Mouse (Mus musculus) forebrain, embryonic 13.5 days (tissue): Measurements from ENCODE around the gene Ric8b. TPM values are rescaled to one million over a fixed set of nuclear protein-coding genes. Genes with fewer than 3 reads are reported as not detected.
A peak's percentile ranks its signal among the peaks of the same experiment; 100 is the strongest.

ENCODE experiments used
- ATAC-seq: fragments of 200-750 bp; cut with Nextera tagmentation; 2 replicates; pipeline ENCODE4 v1.8.0; 2017
- H3K27ac ChIP-seq: fragments of 300-500 bp; sonication (generic); 2 replicates; pipeline ENCODE4 v1.5.1; 2015; ENCODE audit warnings: inconsistent platforms, mild to moderate bottlenecking, moderate library complexity
- H3K27me3 ChIP-seq: fragments of 300-500 bp; sonication (generic); 2 replicates; pipeline ENCODE4 v1.6.1; 2015; ENCODE audit warnings: mild to moderate bottlenecking, inconsistent platforms
- H3K36me3 ChIP-seq: fragments of 300-500 bp; sonication (generic); 2 replicates; pipeline ENCODE4 v1.6.1; 2015; ENCODE audit warnings: mild to moderate bottlenecking, inconsistent platforms; ENCODE audit not compliant: poor library complexity, severe bottlenecking
- H3K4me1 ChIP-seq: fragments of 300-500 bp; sonication (generic); 2 replicates; pipeline ENCODE4 v1.6.1; 2015; ENCODE audit warnings: inconsistent platforms
- H3K4me2 ChIP-seq: fragments of 300-500 bp; sonication (generic); 2 replicates; pipeline ENCODE4 v1.6.1; 2015; ENCODE audit warnings: inconsistent platforms, mild to moderate bottlenecking, moderate library complexity
- H3K4me3 ChIP-seq: fragments of 300-500 bp; sonication (generic); 2 replicates; pipeline ENCODE4 v1.5.1; 2015; ENCODE audit warnings: mild to moderate bottlenecking, inconsistent platforms
- H3K9ac ChIP-seq: fragments of 300-500 bp; sonication (generic); 2 replicates; pipeline ENCODE4 v1.6.1; 2015; ENCODE audit warnings: mild to moderate bottlenecking, inconsistent platforms
- H3K9me3 ChIP-seq: fragments of 300-500 bp; sonication (generic); replicated peaks from 2 replicates; pipeline ENCODE4 v1.6.1; 2016; ENCODE audit warnings: inconsistent platforms
- WGBS: fragments of 180-500 bp; shearing (Covaris S2); methylation state at CpG from one replicate; pipeline ENCODE4 v1.1.7; 2015; 5-methylcytosine and 5-hydroxymethylcytosine counted together
- polyA plus RNA-seq: library from polyadenylated mRNA; unstranded; fragments of >200 nt; fragmentation: Nextera tagmentation; extraction: Ambion mirVana; gene quantifications from 2 replicates; pipeline ENCODE4 v1.2.1, GENCODE M21; 2015

Gene Ric8b
- polyA plus RNA-seq, 1 experiment from 2014 or later: 34.2 TPM

GRCm38 (mm10) chr10:84996366-84996765 is 79.0 kb downstream of the Ric8b start:
- Histone ChIP-seq H3K36me3 (peaks cover 15% of the 10 kb centered on the region), H3K4me1 (peaks cover 9% of the 10 kb centered on the region; the same call in 1 of the 2 replicates), H3K4me2 (no peak overlapping the region), H3K9me3 (no peaks in the 10 kb centered on the region), H3K27me3 (no peaks in the 10 kb centered on the region), H3K9ac (no peak overlapping the region), H3K27ac (no peak overlapping the region), H3K4me3 (no peak overlapping the region)
- 81% methylated on average over 6 of the region's 6 CpGs for WGBS
- no peak for ATAC-seq

GRCm38 (mm10) chr10:84997571-84998224 is 80.3 kb downstream of the Ric8b start:
- Histone ChIP-seq H3K4me2 (no peak overlapping the region), H3K9me3 (no peaks in the 10 kb centered on the region), H3K36me3 (peaks cover 8% of the 10 kb centered on the region), H3K4me1 (peaks cover 9% of the 10 kb centered on the region; the same call in 1 of the 2 replicates), H3K27ac (no peak overlapping the region), H3K9ac (no peak overlapping the region), H3K27me3 (0 out of 2 replicates have a peak, but pooled peaks cover 4% of the 10 kb centered on the region), H3K4me3 (no peak overlapping the region)
- WGBS: 56% methylated on average over 10 of the region's 10 CpGs
- ATAC-seq: no peak

GRCm38 (mm10) chr10:84998225-84998579 is 80.8 kb downstream of the Ric8b start:
- Histone ChIP-seq H3K4me2 (no peak overlapping the region), H3K36me3 (peaks cover 6% of the 10 kb centered on the region), H3K4me1 (peaks cover 9% of the 10 kb centered on the region; the same call in 1 of the 2 replicates), H3K27ac (no peak overlapping the region), H3K9me3 (no peaks in the 10 kb centered on the region), H3K4me3 (no peak overlapping the region), H3K27me3 (peaks cover 4% of the 10 kb centered on the region; the same call in 1 of the 2 replicates), H3K9ac (no peak overlapping the region)
- 87% methylated on average over 1 of the region's 1 CpGs for WGBS
- no peak for ATAC-seq

- no peak for ATAC-seq
These were observed 84.5 kb downstream of the Ric8b start for GRCm38 (mm10) chr10:85001920-85002319.

GRCm38 (mm10) chr10:85003190-85004026 is 86.0 kb downstream of the Ric8b start:
- no peak for ATAC-seq
- Histone ChIP-seq H3K9me3 (no peaks in the 10 kb centered on the region), H3K27me3 (peaks cover 43% of the 10 kb centered on the region), H3K36me3 (peaks cover 6% of the 10 kb centered on the region; the same call in 1 of the 2 replicates), H3K9ac (no peak overlapping the region), H3K4me1 (peaks cover 8% of the 10 kb centered on the region), H3K27ac (no peak overlapping the region), H3K4me3 (no peak overlapping the region), H3K4me2 (no peak overlapping the region)
- WGBS: 93% methylated on average over 7 of the region's 7 CpGs

More at GRCm38 (mm10) chr10:85001920-85002319, 84.5 kb downstream of the Ric8b start:
- Histone ChIP-seq H3K9ac (no peak overlapping the region), H3K4me3 (no peak overlapping the region), H3K9me3 (no peaks in the 10 kb centered on the region), H3K27ac (no peak overlapping the region), H3K36me3 (peaks cover 6% of the 10 kb centered on the region; the same call in 1 of the 2 replicates), H3K4me1 (peaks cover 9% of the 10 kb centered on the region; the same call in 1 of the 2 replicates), H3K27me3 (peaks cover 42% of the 10 kb centered on the region), H3K4me2 (no peak overlapping the region)
- WGBS: 85% methylated on average over 7 of the region's 7 CpGs

- Histone ChIP-seq H3K36me3 (peaks cover 15% of the 10 kb centered on the region), H3K4me3 (no peak overlapping the region), H3K4me1 (peaks cover 13% of the 10 kb centered on the region), H3K27me3 (peaks cover 69% of the 10 kb centered on the region), H3K4me2 (no peak overlapping the region), H3K27ac (no peak overlapping the region), H3K9ac (no peak overlapping the region), H3K9me3 (no peaks in the 10 kb centered on the region)
- 83% methylated on average over 7 of the region's 7 CpGs for WGBS
- no peak for ATAC-seq
These were observed 89.3 kb downstream of the Ric8b start for GRCm38 (mm10) chr10:85006573-85007310.

GRCm38 (mm10) chr10:85007861-85008840 is 90.7 kb downstream of the Ric8b start:
- peak; percentile 87 for ATAC-seq
- H3K27ac ChIP-seq: peak overlapping the region; percentile 42

GRCm38 (mm10) chr10:85011066-85011465 is 93.7 kb downstream of the Ric8b start:
- ATAC-seq: no peak
- Histone ChIP-seq H3K27ac (no peak overlapping the region), H3K36me3 (peaks cover 17% of the 10 kb centered on the region), H3K9me3 (no peaks in the 10 kb centered on the region), H3K9ac (no peak overlapping the region), H3K4me3 (no peak overlapping the region), H3K4me1 (peaks cover 41% of the 10 kb centered on the region), H3K27me3 (peaks cover 61% of the 10 kb centered on the region), H3K4me2 (no peak overlapping the region)
- WGBS: 67% methylated on average over 2 of the region's 2 CpGs

More at GRCm38 (mm10) chr10:85007861-85008840, 90.7 kb downstream of the Ric8b start:
- Histone ChIP-seq H3K27me3 (peaks cover 79% of the 10 kb centered on the region), H3K9me3 (no peaks in the 10 kb centered on the region), H3K4me3 (no peak overlapping the region), H3K36me3 (peaks cover 15% of the 10 kb centered on the region), H3K9ac (no peak overlapping the region), H3K4me2 (no peak overlapping the region; the same call in 1 of the 2 replicates), H3K4me1 (peaks cover 15% of the 10 kb centered on the region)
- WGBS: 17% methylated on average over 11 of the region's 11 CpGs

GRCm38 (mm10) chr10:85013464-85013863 is 96.0 kb downstream of the Ric8b start:
- 5% methylated on average over 1 of the region's 1 CpGs for WGBS
- ATAC-seq: peak; percentile 78
- Histone ChIP-seq H3K27ac (no peak overlapping the region), H3K4me3 (no peak overlapping the region), H3K27me3 (peaks cover 55% of the 10 kb centered on the region), H3K9me3 (no peaks in the 10 kb centered on the region), H3K4me2 (no peak overlapping the region), H3K36me3 (peaks cover 38% of the 10 kb centered on the region), H3K4me1 (peaks cover 32% of the 10 kb centered on the region), H3K9ac (no peak overlapping the region)

- no peak; the same call in 1 of the 2 replicates for ATAC-seq
- no peaks in the 10 kb centered on the region for H3K9me3 ChIP-seq
- peaks cover 43% of the 10 kb centered on the region for H3K36me3 ChIP-seq
- H3K4me2 ChIP-seq: no peak overlapping the region
- H3K9ac ChIP-seq: no peak overlapping the region
- 9% methylated on average over 8 of the region's 8 CpGs for WGBS
- H3K4me1 ChIP-seq: peaks cover 27% of the 10 kb centered on the region
- peaks cover 55% of the 10 kb centered on the region for H3K27me3 ChIP-seq
- no peak overlapping the region for H3K27ac ChIP-seq
- H3K4me3 ChIP-seq: no peak overlapping the region
These were observed 96.6 kb downstream of the Ric8b start for GRCm38 (mm10) chr10:85013924-85014428.
